Mouse (Mus musculus) midbrain, embryonic 12.5 days (tissue): ENCODE data around the gene Dnm1. TPM values are rescaled to one million over a fixed set of nuclear protein-coding genes. Genes with fewer than 3 reads are reported as not detected.
"Not testable (repeated sequence)": the region's sequence is repeated elsewhere in the genome, so short reads cannot be mapped to it uniquely, and the experiment has no call there.

Experiments
- ATAC-seq: fragments of 200-750 bp; cut with Nextera tagmentation; 2 replicates; pipeline ENCODE4 v1.8.0; 2017; ENCODE audit warnings: low read depth, moderate TSS enrichment, moderate library complexity; ENCODE audit not compliant: low FRiP score
- H3K27ac ChIP-seq: fragments of 300-500 bp; sonication (generic); replicated peaks from 2 replicates; pipeline ENCODE4 v1.5.1; 2016; ENCODE audit warnings: mild to moderate bottlenecking
- H3K27me3 ChIP-seq: fragments of 300-500 bp; sonication (generic); 2 replicates; pipeline ENCODE4 v1.6.1; 2016; ENCODE audit warnings: mild to moderate bottlenecking
- H3K36me3 ChIP-seq: fragments of 300-500 bp; sonication (generic); 2 replicates; pipeline ENCODE4 v1.6.1; 2016
- H3K4me1 ChIP-seq: fragments of 300-500 bp; sonication (generic); 2 replicates; pipeline ENCODE4 v1.6.1; 2016
- H3K4me2 ChIP-seq: fragments of 300-500 bp; sonication (generic); replicated peaks from 2 replicates; pipeline ENCODE4 v1.6.1; 2016; ENCODE audit warnings: mild to moderate bottlenecking, moderate library complexity
- H3K4me3 ChIP-seq: fragments of 300-500 bp; sonication (generic); 2 replicates; pipeline ENCODE4 v1.5.1; 2016; ENCODE audit warnings: mild to moderate bottlenecking
- H3K9ac ChIP-seq: fragments of 300-500 bp; sonication (generic); replicated peaks from 2 replicates; pipeline ENCODE4 v1.6.1; 2016; ENCODE audit warnings: mild to moderate bottlenecking, moderate library complexity
- H3K9me3 ChIP-seq: fragments of 300-500 bp; sonication (generic); 2 replicates; pipeline ENCODE4 v1.6.1; 2016; ENCODE audit warnings: mild to moderate bottlenecking
- WGBS: fragments of 180-500 bp; shearing (Covaris S2); methylation state at CpG from one replicate; pipeline ENCODE4 v1.1.7; 2016; 5-methylcytosine and 5-hydroxymethylcytosine counted together
- polyA plus RNA-seq: library from polyadenylated mRNA; unstranded; fragments of >200 nt; fragmentation: Nextera tagmentation; extraction: Ambion mirVana; gene quantifications from 2 replicates; pipeline ENCODE4 v1.2.1, GENCODE M21; 2016

The Dnm1 gene
- polyA plus RNA-seq, 1 experiment from 2014 or later = 30.5 TPM

GRCm38 (mm10) chr2:32307247-32307798 is 45.8 kb downstream of the Dnm1 start:
- no peak for ATAC-seq
- WGBS = 85% methylated on average over 6 of the region's 6 CpGs
- no peak overlapping the region for H3K4me3 ChIP-seq
- H3K36me3 ChIP-seq = peaks cover 69% of the 10 kb centered on the region
- no peak overlapping the region for H3K27ac ChIP-seq
- H3K27me3 ChIP-seq = peaks cover 21% of the 10 kb centered on the region
- no peak overlapping the region for H3K9ac ChIP-seq
- H3K4me2 ChIP-seq = no peak overlapping the region
- H3K9me3 ChIP-seq = no peaks in the 10 kb centered on the region
- peaks cover 14% of the 10 kb centered on the region for H3K4me1 ChIP-seq

GRCm38 (mm10) chr2:32306176-32306575 is 47.0 kb downstream of the Dnm1 start:
- Histone ChIP-seq H3K36me3 (peaks cover 76% of the 10 kb centered on the region), H3K9ac (no peak overlapping the region), H3K9me3 (no peaks in the 10 kb centered on the region), H3K27me3 (0 out of 2 replicates have a peak, but pooled peaks cover 10% of the 10 kb centered on the region), H3K4me2 (no peak overlapping the region), H3K27ac (no peak overlapping the region), H3K4me3 (no peak overlapping the region), H3K4me1 (peaks cover 2% of the 10 kb centered on the region)
- 83% methylated on average over 9 of the region's 9 CpGs for WGBS
- no peak for ATAC-seq

- H3K9me3 ChIP-seq = no peaks in the 10 kb centered on the region
- H3K36me3 ChIP-seq = peaks cover 80% of the 10 kb centered on the region
- H3K9ac ChIP-seq = no peak overlapping the region
- 89% methylated on average over 5 of the region's 5 CpGs for WGBS
- no peak overlapping the region for H3K4me2 ChIP-seq
- ATAC-seq = no peak
- H3K27ac ChIP-seq = no peak overlapping the region
- H3K4me3 ChIP-seq = no peak overlapping the region
- H3K27me3 ChIP-seq = 0 out of 2 replicates have a peak, but pooled peaks cover 5% of the 10 kb centered on the region
- no peaks in the 10 kb centered on the region; the same call in 1 of the 2 replicates for H3K4me1 ChIP-seq
These were observed 47.5 kb downstream of the Dnm1 start for GRCm38 (mm10) chr2:32305668-32306067.

- H3K9ac ChIP-seq = no peak overlapping the region
- no peak overlapping the region for H3K4me3 ChIP-seq
- 57% methylated on average over 8 of the region's 8 CpGs for WGBS
- 0 out of 2 replicates have a peak, but pooled peaks have one; percentile 34 for ATAC-seq
- H3K9me3 ChIP-seq = no peaks in the 10 kb centered on the region
- peaks cover 81% of the 10 kb centered on the region for H3K36me3 ChIP-seq
- no peak overlapping the region for H3K27ac ChIP-seq
- H3K4me2 ChIP-seq = no peak overlapping the region
- no peaks in the 10 kb centered on the region for H3K27me3 ChIP-seq
- H3K4me1 ChIP-seq = no peaks in the 10 kb centered on the region; the same call in 1 of the 2 replicates
These were observed 48.8 kb downstream of the Dnm1 start for GRCm38 (mm10) chr2:32304145-32304832.

- Histone ChIP-seq H3K4me1 (no peaks in the 10 kb centered on the region; the same call in 1 of the 2 replicates), H3K27me3 (no peaks in the 10 kb centered on the region), H3K9ac (no peak overlapping the region), H3K4me3 (no peak overlapping the region), H3K27ac (no peak overlapping the region), H3K36me3 (peaks cover 84% of the 10 kb centered on the region), H3K4me2 (no peak overlapping the region), H3K9me3 (no peaks in the 10 kb centered on the region)
- WGBS = 89% methylated on average over 10 of the region's 10 CpGs
- no peak for ATAC-seq
These were observed 50.2 kb downstream of the Dnm1 start for GRCm38 (mm10) chr2:32302952-32303351.

- ATAC-seq = no peak
- 87% methylated on average over 4 of the region's 4 CpGs for WGBS
- no peaks in the 10 kb centered on the region; the same call in 1 of the 2 replicates for H3K4me1 ChIP-seq
- no peaks in the 10 kb centered on the region for H3K9me3 ChIP-seq
- no peak overlapping the region for H3K4me3 ChIP-seq
- H3K27ac ChIP-seq = no peak overlapping the region
- H3K27me3 ChIP-seq = no peaks in the 10 kb centered on the region
- H3K4me2 ChIP-seq = no peak overlapping the region
- no peak overlapping the region for H3K9ac ChIP-seq
- peaks cover 74% of the 10 kb centered on the region for H3K36me3 ChIP-seq
These were observed 53.7 kb downstream of the Dnm1 start for GRCm38 (mm10) chr2:32299469-32299868.

- H3K4me1 ChIP-seq, H3K9me3 ChIP-seq, ATAC-seq, H3K27me3 ChIP-seq, H3K4me2 ChIP-seq, H3K9ac ChIP-seq, H3K27ac ChIP-seq, H3K4me3 ChIP-seq: not testable (repeated sequence)
- peaks cover 57% of the 10 kb centered on the region for H3K36me3 ChIP-seq
- WGBS = 76% methylated on average over 2 of the region's 2 CpGs
These were observed 57.3 kb downstream of the Dnm1 start for GRCm38 (mm10) chr2:32295842-32296241.

GRCm38 (mm10) chr2:32295285-32295684 is 57.9 kb downstream of the Dnm1 start:
- 82% methylated on average over 3 of the region's 3 CpGs for WGBS
- Histone ChIP-seq H3K4me2 (no peak overlapping the region), H3K9ac (no peak overlapping the region), H3K4me3 (no peak overlapping the region), H3K4me1 (no peaks in the 10 kb centered on the region), H3K27me3 (no peaks in the 10 kb centered on the region), H3K36me3 (peaks cover 56% of the 10 kb centered on the region), H3K27ac (no peak overlapping the region), H3K9me3 (no peaks in the 10 kb centered on the region)
- ATAC-seq = no peak

GRCm38 (mm10) chr2:32294348-32294747 is 58.8 kb downstream of the Dnm1 start:
- H3K9me3 ChIP-seq = no peaks in the 10 kb centered on the region
- H3K4me3 ChIP-seq = no peak overlapping the region
- WGBS = 88% methylated on average over 8 of the region's 8 CpGs
- no peak overlapping the region for H3K27ac ChIP-seq
- H3K4me1 ChIP-seq = peaks cover 1% of the 10 kb centered on the region
- no peaks in the 10 kb centered on the region for H3K27me3 ChIP-seq
- ATAC-seq = no peak
- no peak overlapping the region for H3K9ac ChIP-seq
- H3K36me3 ChIP-seq = peaks cover 47% of the 10 kb centered on the region
- no peak overlapping the region for H3K4me2 ChIP-seq

- H3K4me3 ChIP-seq = peak overlapping the region; percentile 86
- no peak for ATAC-seq
- peaks cover 26% of the 10 kb centered on the region for H3K36me3 ChIP-seq
- H3K9me3 ChIP-seq = no peaks in the 10 kb centered on the region
- H3K9ac ChIP-seq = no peak overlapping the region
- H3K27ac ChIP-seq = no peak overlapping the region
- no peaks in the 10 kb centered on the region for H3K27me3 ChIP-seq
- peak overlapping the region; percentile 90 for H3K4me2 ChIP-seq
- H3K4me1 ChIP-seq = peaks cover 20% of the 10 kb centered on the region
These were observed 63.6 kb downstream of the Dnm1 start for GRCm38 (mm10) chr2:32289578-32289977.

- peak; percentile 73 for ATAC-seq
- WGBS = 3% methylated on average over 29 of the region's 29 CpGs
- Histone ChIP-seq H3K4me2 (peak overlapping the region; percentile 90), H3K4me3 (peak overlapping the region; percentile 86), H3K9ac (peak overlapping the region; percentile 89), H3K4me1 (peaks cover 20% of the 10 kb centered on the region), H3K36me3 (peaks cover 36% of the 10 kb centered on the region), H3K9me3 (no peaks in the 10 kb centered on the region), H3K27me3 (no peaks in the 10 kb centered on the region), H3K27ac (peak overlapping the region; percentile 54)
These were observed 64.7 kb downstream of the Dnm1 start for GRCm38 (mm10) chr2:32288371-32288931.

- under 1% methylated on average over 40 of the region's 41 CpGs for WGBS
- Histone ChIP-seq H3K9ac (peak within 1 kb of the TSS; percentile 91), H3K36me3 (peaks cover 32% of the 10 kb centered on the region), H3K4me2 (peak within 1 kb of the TSS; percentile 98), H3K27me3 (no peaks in the 10 kb centered on the region), H3K4me1 (peaks cover 20% of the 10 kb centered on the region), H3K27ac (peak within 1 kb of the TSS; percentile 75), H3K4me3 (peak within 1 kb of the TSS; percentile 86), H3K9me3 (no peaks in the 10 kb centered on the region)
- peak; percentile 99 for ATAC-seq
These were observed 65.2 kb downstream of the Dnm1 start, which contains the start of gene Swi5 for GRCm38 (mm10) chr2:32287923-32288367. TSS of gene Swi5 (minus strand) at chr2:32288075.
